Mouse (Mus musculus) E14TG2a.4 (cell line): ENCODE results near the gene Plpp6.

Experiments
- CTCF ChIP-seq: conservative IDR thresholded peaks from 2 replicates; pipeline ENCODE4 v1.5.1; 2014; ENCODE audit warnings: low read length
- POU5F1 ChIP-seq: IDR thresholded peaks from 2 replicates; pipeline ENCODE4 v1.6.1; 2014; ENCODE audit warnings: low read length, borderline replicate concordance

DNA sequence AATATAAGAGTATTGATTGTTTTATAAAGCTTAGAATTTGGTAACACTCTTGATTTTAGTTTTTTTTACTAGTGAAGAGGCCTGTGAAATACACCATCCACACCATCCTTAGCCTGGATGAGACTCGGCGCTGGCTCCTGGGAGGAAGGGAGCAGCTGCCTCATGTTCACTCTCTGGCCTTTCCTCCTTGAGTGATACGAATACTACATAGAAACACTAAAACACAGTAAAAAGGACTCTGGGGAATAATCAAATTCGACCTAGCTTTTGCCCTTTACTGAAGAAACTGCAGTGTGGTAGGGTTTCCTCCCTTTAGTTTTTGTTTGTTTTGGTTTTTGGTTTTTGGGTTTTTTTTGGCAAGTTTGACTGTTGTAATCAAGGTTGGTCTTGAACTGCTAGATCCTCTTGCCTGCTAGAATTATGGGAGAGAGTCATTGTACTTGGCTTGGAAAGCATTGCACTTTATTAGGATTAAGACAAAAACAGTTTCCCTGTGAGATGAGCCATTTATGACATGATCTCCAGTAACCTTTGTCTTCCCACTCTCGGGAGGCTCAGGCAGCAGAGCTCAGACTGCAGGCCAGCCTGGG, 50.8 kb downstream of the Plpp6 start:
- TF ChIP-seq CTCF (no peak), POU5F1 (no peak)
